Mouse (Mus musculus) limb, embryonic 12.5 days (tissue): ENCODE results near the gene Rab5c. TPM values are rescaled to one million over a fixed set of nuclear protein-coding genes. Genes with fewer than 3 reads are reported as not detected.

ENCODE experiments used
- ATAC-seq: fragments of 200-750 bp; cut with Nextera tagmentation; 2 replicates; pipeline ENCODE4 v1.8.0; 2017; ENCODE audit warnings: low read depth, moderate TSS enrichment; ENCODE audit not compliant: insufficient number of reproducible peaks, insufficient read depth, low FRiP score, low TSS enrichment
- H3K27ac ChIP-seq: fragments of 300-500 bp; sonication (generic); 2 replicates; pipeline ENCODE4 v1.5.1; 2016; ENCODE audit warnings: mild to moderate bottlenecking, moderate library complexity
- H3K27me3 ChIP-seq: fragments of 300-500 bp; sonication (generic); 2 replicates; pipeline ENCODE4 v1.6.1; 2016; ENCODE audit warnings: mild to moderate bottlenecking, moderate library complexity
- H3K36me3 ChIP-seq: fragments of 300-500 bp; sonication (generic); 2 replicates; pipeline ENCODE4 v1.6.1; 2016; ENCODE audit warnings: mild to moderate bottlenecking, moderate library complexity
- H3K4me1 ChIP-seq: fragments of 300-500 bp; sonication (generic); replicated peaks from 2 replicates; pipeline ENCODE4 v1.6.1; 2016
- H3K4me2 ChIP-seq: fragments of 300-500 bp; sonication (generic); 2 replicates; pipeline ENCODE4 v1.6.1; 2016; ENCODE audit warnings: mild to moderate bottlenecking, moderate library complexity
- H3K4me3 ChIP-seq: fragments of 300-500 bp; sonication (generic); replicated peaks from 2 replicates; pipeline ENCODE4 v1.5.1; 2016; ENCODE audit warnings: mild to moderate bottlenecking
- H3K9ac ChIP-seq: fragments of 300-500 bp; sonication (generic); replicated peaks from 2 replicates; pipeline ENCODE4 v1.6.1; 2016; ENCODE audit warnings: mild to moderate bottlenecking, moderate library complexity
- H3K9me3 ChIP-seq: fragments of 300-500 bp; sonication (generic); 2 replicates; pipeline ENCODE4 v1.6.1; 2016; ENCODE audit warnings: mild to moderate bottlenecking, moderate library complexity
- WGBS: fragments of 180-500 bp; shearing (Covaris S2); methylation state at CpG from one replicate; pipeline ENCODE4 v1.1.7; 2016; 5-methylcytosine and 5-hydroxymethylcytosine counted together
- polyA plus RNA-seq: library from polyadenylated mRNA; unstranded; fragments of >200 nt; fragmentation: Nextera tagmentation; extraction: Ambion mirVana; gene quantifications from 2 replicates; pipeline ENCODE4 v1.2.1, GENCODE M21; 2016

Rab5c gene
- polyA plus RNA-seq, 1 experiment from 2014 or later = 24.3 TPM

- peaks cover 6% of the 10 kb centered on the region for H3K27me3 ChIP-seq
- peak overlapping the region; percentile 92 for H3K4me2 ChIP-seq
- no peak for ATAC-seq
- peak overlapping the region; percentile 92 for H3K9ac ChIP-seq
- 81% methylated on average over 14 of the region's 14 CpGs for WGBS
- H3K36me3 ChIP-seq = peaks cover 16% of the 10 kb centered on the region
- peaks cover 10% of the 10 kb centered on the region for H3K4me1 ChIP-seq
- H3K27ac ChIP-seq = no peak overlapping the region
- H3K4me3 ChIP-seq = 0 out of 2 replicates have a peak overlapping the region, but pooled peaks have one; percentile 94
- H3K9me3 ChIP-seq = no peaks in the 10 kb centered on the region
Measured at GRCm38 (mm10) chr11:100735954-100736745, 1.9 kb downstream of the Rab5c start.

- Histone ChIP-seq H3K9ac (peak overlapping the region; percentile 92), H3K27me3 (peaks cover 4% of the 10 kb centered on the region), H3K36me3 (peaks cover 16% of the 10 kb centered on the region), H3K4me1 (peaks cover 10% of the 10 kb centered on the region), H3K27ac (no peak overlapping the region), H3K9me3 (no peaks in the 10 kb centered on the region), H3K4me2 (no peak overlapping the region), H3K4me3 (no peak overlapping the region)
- 93% methylated on average over 9 of the region's 9 CpGs for WGBS
- no peak for ATAC-seq
Measured at GRCm38 (mm10) chr11:100735134-100735865, 2.7 kb downstream of the Rab5c start.

- Histone ChIP-seq H3K4me1 (no peaks in the 10 kb centered on the region), H3K9ac (no peak overlapping the region), H3K27ac (0 out of 2 replicates have a peak overlapping the region, but pooled peaks have one; percentile 31), H3K36me3 (peaks cover 31% of the 10 kb centered on the region), H3K4me3 (no peak overlapping the region), H3K4me2 (no peak overlapping the region), H3K9me3 (no peaks in the 10 kb centered on the region), H3K27me3 (no peaks in the 10 kb centered on the region)
- WGBS = 89% methylated on average over 6 of the region's 6 CpGs
- no peak for ATAC-seq
Measured at GRCm38 (mm10) chr11:100730477-100731205, 7.4 kb downstream of the Rab5c start.

GRCm38 (mm10) chr11:100729976-100730375 lies 8.0 kb downstream of the Rab5c start:
- H3K4me3 ChIP-seq = no peak overlapping the region
- peaks cover 5% of the 10 kb centered on the region; the same call in 1 of the 2 replicates for H3K4me1 ChIP-seq
- no peaks in the 10 kb centered on the region for H3K9me3 ChIP-seq
- H3K27ac ChIP-seq = no peak overlapping the region
- H3K9ac ChIP-seq = no peak overlapping the region
- 92% methylated on average over 4 of the region's 4 CpGs for WGBS
- no peaks in the 10 kb centered on the region for H3K27me3 ChIP-seq
- ATAC-seq = no peak
- no peak overlapping the region for H3K4me2 ChIP-seq
- H3K36me3 ChIP-seq = peaks cover 29% of the 10 kb centered on the region

GRCm38 (mm10) chr11:100728601-100729000 lies 9.4 kb downstream of the Rab5c start:
- Histone ChIP-seq H3K36me3 (peaks cover 34% of the 10 kb centered on the region), H3K4me3 (no peak overlapping the region), H3K9ac (no peak overlapping the region), H3K4me1 (peaks cover 7% of the 10 kb centered on the region; the same call in 1 of the 2 replicates), H3K4me2 (no peak overlapping the region), H3K27ac (no peak overlapping the region), H3K9me3 (no peaks in the 10 kb centered on the region), H3K27me3 (no peaks in the 10 kb centered on the region)
- no peak for ATAC-seq
- 90% methylated on average over 6 of the region's 6 CpGs for WGBS

GRCm38 (mm10) chr11:100727201-100727600 lies 10.8 kb downstream of the Rab5c start:
- peaks cover 13% of the 10 kb centered on the region for H3K4me1 ChIP-seq
- no peak overlapping the region for H3K4me3 ChIP-seq
- peaks cover 28% of the 10 kb centered on the region; the same call in 1 of the 2 replicates for H3K36me3 ChIP-seq
- ATAC-seq = no peak
- no peak overlapping the region for H3K4me2 ChIP-seq
- H3K27ac ChIP-seq = no peak overlapping the region
- 93% methylated on average over 3 of the region's 3 CpGs for WGBS
- H3K9ac ChIP-seq = no peak overlapping the region
- H3K9me3 ChIP-seq = no peaks in the 10 kb centered on the region
- no peaks in the 10 kb centered on the region for H3K27me3 ChIP-seq

- Histone ChIP-seq H3K27me3 (no peaks in the 10 kb centered on the region), H3K9me3 (no peaks in the 10 kb centered on the region), H3K36me3 (peaks cover 29% of the 10 kb centered on the region; the same call in 1 of the 2 replicates), H3K4me1 (peaks cover 13% of the 10 kb centered on the region), H3K27ac (peak overlapping the region; percentile 8; the same call in 1 of the 2 replicates), H3K4me3 (no peak overlapping the region), H3K9ac (no peak overlapping the region; the same call in 1 of the 2 replicates), H3K4me2 (no peak overlapping the region)
- WGBS = 24% methylated on average over 5 of the region's 5 CpGs
- ATAC-seq = no peak
Measured at GRCm38 (mm10) chr11:100724919-100725512, 13.0 kb downstream of the Rab5c start.

GRCm38 (mm10) chr11:100722493-100723028 lies 15.5 kb downstream of the Rab5c start:
- no peak for ATAC-seq
- peaks cover 13% of the 10 kb centered on the region for H3K4me1 ChIP-seq
- H3K4me2 ChIP-seq = no peak overlapping the region
- H3K27ac ChIP-seq = no peak overlapping the region
- no peak overlapping the region for H3K4me3 ChIP-seq
- H3K36me3 ChIP-seq = peaks cover 34% of the 10 kb centered on the region
- H3K27me3 ChIP-seq = no peaks in the 10 kb centered on the region
- 53% methylated on average over 2 of the region's 2 CpGs for WGBS
- no peaks in the 10 kb centered on the region for H3K9me3 ChIP-seq
- no peak overlapping the region for H3K9ac ChIP-seq

- H3K36me3 ChIP-seq = peaks cover 40% of the 10 kb centered on the region
- no peaks in the 10 kb centered on the region for H3K27me3 ChIP-seq
Measured at GRCm38 (mm10) chr11:100721776-100722492, 16.1 kb downstream of the Rab5c start.

GRCm38 (mm10) chr11:100721254-100721653 lies 16.8 kb downstream of the Rab5c start:
- ATAC-seq = no peak
- 85% methylated on average over 4 of the region's 4 CpGs for WGBS
- H3K27ac ChIP-seq = no peak overlapping the region
- no peak overlapping the region for H3K4me2 ChIP-seq
- H3K4me3 ChIP-seq = no peak overlapping the region
- H3K27me3 ChIP-seq = no peaks in the 10 kb centered on the region
- H3K9ac ChIP-seq = no peak overlapping the region
- peaks cover 13% of the 10 kb centered on the region for H3K4me1 ChIP-seq
- H3K9me3 ChIP-seq = no peaks in the 10 kb centered on the region
- peaks cover 47% of the 10 kb centered on the region for H3K36me3 ChIP-seq

More at GRCm38 (mm10) chr11:100721776-100722492, 16.1 kb downstream of the Rab5c start:
- ATAC-seq = no peak
- H3K9ac ChIP-seq = no peak overlapping the region
- H3K9me3 ChIP-seq = no peaks in the 10 kb centered on the region
- WGBS = 81% methylated on average over 8 of the region's 8 CpGs
- H3K4me2 ChIP-seq = no peak overlapping the region
- H3K4me1 ChIP-seq = peaks cover 13% of the 10 kb centered on the region
- H3K27ac ChIP-seq = peak overlapping the region; percentile 45; the same call in 1 of the 2 replicates
- H3K4me3 ChIP-seq = no peak overlapping the region
